Mouse (Mus musculus) CD8-positive naive resting alpha-beta T cell, adult 2 months (primary cell): ENCODE results near the gene Six5.

Experiments
- DNase-seq, 2 experiments: peaks; one replicate each; pipeline ENCODE4 v3.0.0; 2022; ENCODE audit warnings: low read depth in 2 of 2, low spot score in 2 of 2

Six5 gene

GRCm38 (mm10) chr7:19096421-19096976 lies 2.1 kb downstream of the Six5 start:
- no peak for DNase-seq

GRCm38 (mm10) chr7:19097217-19097616 lies 2.8 kb downstream of the Six5 start:
- DNase-seq, result no peak

GRCm38 (mm10) chr7:19097863-19098262 lies 3.5 kb downstream of the Six5 start:
- DNase-seq, result no peak

DNA sequence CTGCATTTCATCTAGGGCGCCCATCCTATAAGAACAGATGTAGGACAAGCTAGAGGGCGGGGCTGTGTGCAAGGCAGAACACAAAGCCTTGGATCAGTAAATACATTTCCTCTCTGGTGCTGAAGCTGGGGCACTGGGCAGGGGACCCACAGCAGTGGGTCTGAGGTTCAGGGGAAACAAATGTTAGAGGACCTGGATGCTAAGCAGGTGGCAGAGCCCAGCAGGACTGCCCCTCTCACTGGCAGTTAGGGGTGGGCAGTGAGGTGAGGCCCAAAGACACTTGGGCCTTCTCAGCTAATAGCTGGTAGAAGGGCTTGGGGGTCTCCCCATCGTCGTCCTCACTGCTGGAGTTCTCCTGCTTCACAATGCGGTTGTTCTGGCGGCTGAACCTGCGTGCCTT lies 4.4 kb downstream of the Six5 start:
- no peak for DNase-seq

GRCm38 (mm10) chr7:19100290-19100689 lies 5.9 kb downstream of the Six5 start:
- no peak for DNase-seq

GRCm38 (mm10) chr7:19103741-19104140 lies 9.3 kb downstream of the Six5 start:
- DNase-seq, result no peak

- no peak for DNase-seq
Observed at GRCm38 (mm10) chr7:19104486-19104885, 10.1 kb downstream of the Six5 start.

DNA sequence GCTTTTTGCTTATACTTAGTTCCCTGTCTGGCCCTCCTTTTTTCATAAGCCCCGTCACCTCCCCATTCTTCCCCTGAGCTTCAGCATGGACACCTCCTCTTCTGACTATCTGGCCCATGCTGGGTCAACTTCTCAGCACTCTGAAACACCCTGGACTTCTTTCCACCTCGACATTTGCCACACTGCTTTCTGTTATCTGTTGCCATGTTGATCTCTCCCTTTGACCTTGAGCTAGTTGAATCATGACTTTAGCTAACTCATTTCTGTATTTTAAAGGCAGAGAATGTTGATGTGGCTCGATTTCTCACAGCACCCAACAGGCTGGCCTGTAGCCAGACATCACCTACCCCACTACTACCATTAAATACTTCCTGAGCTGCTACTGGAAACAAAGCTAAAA lies 13.0 kb downstream of the Six5 start:
- DNase-seq, result no peak

GRCm38 (mm10) chr7:19109565-19109964 lies 15.2 kb downstream of the Six5 start:
- no peak for DNase-seq

DNA sequence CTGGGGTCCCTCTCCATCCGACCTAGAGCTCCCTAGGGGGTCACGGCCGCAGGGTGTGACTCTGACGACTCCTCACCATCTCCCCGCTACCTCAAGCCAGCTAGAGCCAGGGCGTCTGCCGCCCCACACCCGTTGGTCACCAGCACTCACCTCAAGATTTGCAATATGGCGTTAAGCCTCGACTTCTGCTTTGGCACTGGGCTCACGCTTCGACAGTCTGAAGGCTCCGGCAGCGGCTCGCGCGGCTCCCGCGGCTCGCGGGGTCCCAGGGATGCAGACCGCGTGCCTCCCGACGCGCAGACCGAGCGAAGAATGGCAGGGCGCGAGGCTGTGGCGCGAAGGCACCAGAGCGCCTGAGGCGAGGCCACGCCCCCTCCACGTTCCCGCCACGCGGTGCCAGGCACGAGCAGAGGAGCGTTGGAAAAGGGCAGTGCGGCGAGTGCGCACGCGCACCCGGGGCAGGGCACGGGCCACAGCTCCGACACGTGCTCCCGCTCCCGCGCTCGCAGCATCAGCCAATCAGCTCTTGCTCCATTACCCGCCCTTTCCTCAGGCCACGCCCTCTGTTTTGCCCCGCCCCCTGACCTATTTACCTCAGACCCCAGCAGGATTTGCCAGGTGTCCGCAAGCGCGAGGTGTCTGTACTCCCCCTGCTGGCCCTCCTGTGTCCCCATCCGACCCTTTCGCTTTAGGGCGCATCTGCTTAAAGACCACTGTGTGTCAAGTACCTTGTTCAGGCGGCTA lies 23.8 kb downstream of the Six5 start, which contains the start of gene Gm4969:
Gene Gm4969 (minus strand): TSS at position 341 of the 744 bp plus-strand sequence.
- DNase-seq, result peak in 1 of 2 experiments; percentile 16

DNA sequence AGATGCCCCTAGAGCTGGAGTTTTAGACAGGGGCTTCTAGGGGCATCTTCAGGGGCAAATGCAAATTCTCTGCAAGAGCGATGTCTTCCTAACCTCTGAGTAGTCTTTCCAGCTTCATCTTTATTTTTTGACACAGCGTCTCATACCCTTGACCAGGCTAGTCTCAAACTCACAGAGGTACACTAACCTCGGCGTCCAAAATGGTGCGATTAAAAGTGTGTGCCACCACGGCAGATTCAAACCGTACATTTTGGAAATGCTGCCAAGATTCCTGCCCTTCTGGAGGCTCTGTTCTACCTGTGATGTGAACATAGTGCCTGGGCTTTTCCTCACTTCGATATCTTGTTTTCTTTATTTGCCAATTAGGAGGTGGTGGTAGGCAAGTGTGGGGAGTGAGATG lies 24.7 kb downstream of the Six5 start:
- no peak for DNase-seq

GRCm38 (mm10) chr7:19119631-19120429 lies 25.4 kb downstream of the Six5 start, which contains the start of gene Fbxo46:
Gene Fbxo46 (plus strand): TSS chr7:19119859.
- DNase-seq, result peak; percentile 89 to 93

DNA sequence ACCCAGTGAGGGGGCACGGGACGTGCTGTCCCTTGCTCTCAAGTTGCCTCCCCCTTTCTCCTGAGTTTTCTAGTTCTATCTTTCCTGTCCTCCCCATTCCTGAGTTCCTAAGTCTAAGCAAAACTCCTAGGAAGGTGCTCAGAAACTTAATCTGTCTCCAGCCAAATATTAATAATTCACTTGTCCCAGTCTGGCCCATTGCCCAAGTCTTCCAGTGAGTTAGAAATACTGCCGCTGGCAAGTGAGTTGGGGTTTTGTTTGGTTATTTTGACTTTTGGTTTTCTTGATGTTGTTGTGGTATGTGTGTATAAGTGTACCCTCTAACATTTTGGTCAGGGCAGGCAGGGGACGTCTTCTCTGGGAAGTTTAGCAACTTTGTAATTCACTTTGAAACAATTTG lies 27.3 kb downstream of the Six5 start:
- DNase-seq, result no peak

GRCm38 (mm10) chr7:19124713-19125112 lies 30.3 kb downstream of the Six5 start:
- DNase-seq, result no peak

DNA sequence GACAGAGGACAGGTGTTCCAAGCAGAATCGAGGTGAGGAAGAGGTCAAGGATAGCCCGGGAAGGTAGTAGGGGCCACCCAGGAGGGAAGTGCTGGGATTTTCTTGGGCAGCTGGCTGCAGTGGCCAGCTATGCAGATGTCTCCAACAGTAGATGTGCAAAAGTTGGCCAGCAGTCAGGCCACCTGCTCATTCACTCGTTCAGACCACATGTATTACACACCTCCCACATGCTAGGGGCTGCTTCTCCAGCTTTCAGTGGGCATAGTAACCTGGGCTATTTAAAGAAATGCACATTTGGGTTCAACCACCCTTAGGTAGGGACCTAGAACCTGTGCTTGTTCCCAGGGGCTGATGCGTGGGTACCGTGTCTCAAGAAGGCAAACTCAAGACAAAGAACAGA lies 33.4 kb downstream of the Six5 start:
- no peak for DNase-seq

- no peak for DNase-seq
Observed at GRCm38 (mm10) chr7:19129396-19129795, 35.0 kb downstream of the Six5 start.

DNA sequence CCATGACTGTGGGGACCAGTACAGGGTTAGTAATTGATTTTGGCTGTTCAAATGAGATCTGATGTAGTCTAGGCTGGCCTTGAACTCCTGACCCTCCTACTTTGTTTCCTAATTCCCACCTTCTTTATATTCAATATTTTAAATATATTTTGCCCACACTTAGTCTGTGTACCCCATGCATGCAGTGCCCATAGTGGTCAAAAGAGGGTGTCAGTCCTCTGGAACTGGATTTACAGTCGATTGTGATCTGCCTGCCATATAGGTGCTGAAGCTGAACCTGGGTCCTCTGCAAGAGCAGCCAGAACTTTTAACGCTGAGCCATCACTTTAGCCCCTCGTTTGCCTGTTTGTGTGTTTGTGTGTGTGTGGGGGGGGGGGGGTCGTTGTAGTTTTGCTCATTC lies 36.3 kb downstream of the Six5 start:
- DNase-seq, result no peak

DNA sequence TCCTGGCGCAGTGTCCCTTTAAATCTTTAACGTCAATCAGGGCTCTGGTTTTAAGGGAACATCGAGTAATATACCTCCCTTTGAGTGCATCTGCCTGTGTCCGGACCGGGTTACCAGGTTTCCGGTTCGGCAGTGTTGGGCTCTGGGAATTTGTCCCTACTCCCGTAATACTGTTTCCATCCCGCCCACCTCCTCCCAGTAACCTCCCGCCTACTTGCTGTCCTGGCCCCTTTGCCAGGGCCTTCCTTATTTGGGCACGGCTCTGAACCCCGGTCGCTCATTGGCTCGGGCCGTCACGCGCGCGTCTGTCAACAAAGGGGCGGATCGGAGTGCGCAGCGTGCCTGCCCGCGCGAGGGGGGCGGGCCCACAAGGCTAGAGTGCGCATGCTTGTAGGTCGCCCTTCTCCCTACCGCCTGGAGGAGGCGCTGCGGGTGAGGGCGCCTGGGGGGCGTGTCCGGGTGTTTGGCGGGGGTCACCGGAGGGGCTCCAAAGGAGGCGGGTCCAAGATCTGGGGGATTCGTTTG lies 37.0 kb downstream of the Six5 start:
- peak; percentile 92 to 93 for DNase-seq

- no peak for DNase-seq
Observed at GRCm38 (mm10) chr7:19136168-19136567, 41.8 kb downstream of the Six5 start.

- DNase-seq, result no peak
Observed at GRCm38 (mm10) chr7:19136673-19137334, 42.4 kb downstream of the Six5 start.

DNA sequence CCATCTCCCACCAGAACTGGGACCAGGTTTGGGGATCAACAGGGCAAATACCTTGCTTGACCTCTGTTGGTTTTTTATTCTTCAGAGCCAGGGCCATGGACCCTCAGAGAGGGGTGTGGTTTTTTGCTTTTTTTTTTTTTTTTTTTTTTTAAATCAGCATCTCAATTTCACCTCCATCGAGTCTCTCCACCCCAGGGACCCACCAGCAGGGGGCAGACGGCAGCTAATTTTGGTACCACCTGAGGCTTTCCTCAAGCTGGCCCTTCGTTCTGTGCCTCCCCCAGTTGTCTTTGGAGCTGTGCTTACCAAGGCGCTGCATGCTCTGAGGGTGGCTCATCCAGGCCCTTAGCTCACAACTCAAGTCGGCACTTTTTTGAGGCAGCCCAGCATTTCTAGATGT lies 43.0 kb downstream of the Six5 start:
- DNase-seq, result peak; percentile 52 to 69
